Mouse (Mus musculus): ENCODE results near the gene Acvr1. TPM values are rescaled to one million over a fixed set of nuclear protein-coding genes. Genes with fewer than 3 reads are reported as not detected.

The Acvr1 gene
- polyA plus RNA-seq, 1 experiment = 5.0 TPM

GRCm38 (mm10) chr2:58485683-58486082 is 81.3 kb downstream of the Acvr1 start:
- H3K4me1 ChIP-seq (ENCODE audit: control insufficient read depth, insufficient read depth, insufficient read length, low read length) = peaks cover 23% of the 10 kb centered on the region
- H3K4me3 ChIP-seq (ENCODE audit: insufficient read depth, low read depth, low read length) = no peak overlapping the region
- no peak overlapping the region for H3K27ac ChIP-seq (replicated peaks; ENCODE audit: low read depth, low read length)

DNA sequence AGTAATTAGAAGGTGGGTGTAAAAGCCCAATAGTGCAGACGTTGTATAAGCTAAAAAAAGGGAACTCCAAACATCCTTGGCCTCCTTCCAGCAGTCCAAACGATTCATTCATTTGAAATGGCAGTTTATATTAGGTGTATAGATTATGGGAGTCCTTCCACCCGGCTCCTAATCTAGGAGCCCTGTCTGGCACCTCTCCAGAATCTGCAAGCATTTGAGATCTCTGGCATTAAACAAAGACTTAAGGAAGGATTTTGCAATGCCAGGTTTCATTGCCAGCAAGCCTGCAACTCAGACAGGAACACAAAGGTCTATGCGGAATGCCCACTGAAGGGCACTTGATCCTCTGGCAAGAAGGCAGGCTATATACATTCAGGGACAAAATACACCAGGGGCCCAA is 81.8 kb downstream of the Acvr1 start:
- peaks cover 22% of the 10 kb centered on the region for H3K4me1 ChIP-seq (ENCODE audit: control insufficient read depth, insufficient read depth, insufficient read length, low read length)
- no peak overlapping the region for H3K27ac ChIP-seq (replicated peaks; ENCODE audit: low read depth, low read length)
- no peak overlapping the region for H3K4me3 ChIP-seq (ENCODE audit: insufficient read depth, low read depth, low read length)

GRCm38 (mm10) chr2:58484284-58484965 is 82.5 kb downstream of the Acvr1 start:
- Histone ChIP-seq H3K4me1 (ENCODE audit: control insufficient read depth, insufficient read depth, insufficient read length, low read length) (peaks cover 19% of the 10 kb centered on the region), H3K4me3 (ENCODE audit: insufficient read depth, low read depth, low read length) (no peak overlapping the region), H3K27ac (replicated peaks; ENCODE audit: low read depth, low read length) (no peak overlapping the region)

DNA sequence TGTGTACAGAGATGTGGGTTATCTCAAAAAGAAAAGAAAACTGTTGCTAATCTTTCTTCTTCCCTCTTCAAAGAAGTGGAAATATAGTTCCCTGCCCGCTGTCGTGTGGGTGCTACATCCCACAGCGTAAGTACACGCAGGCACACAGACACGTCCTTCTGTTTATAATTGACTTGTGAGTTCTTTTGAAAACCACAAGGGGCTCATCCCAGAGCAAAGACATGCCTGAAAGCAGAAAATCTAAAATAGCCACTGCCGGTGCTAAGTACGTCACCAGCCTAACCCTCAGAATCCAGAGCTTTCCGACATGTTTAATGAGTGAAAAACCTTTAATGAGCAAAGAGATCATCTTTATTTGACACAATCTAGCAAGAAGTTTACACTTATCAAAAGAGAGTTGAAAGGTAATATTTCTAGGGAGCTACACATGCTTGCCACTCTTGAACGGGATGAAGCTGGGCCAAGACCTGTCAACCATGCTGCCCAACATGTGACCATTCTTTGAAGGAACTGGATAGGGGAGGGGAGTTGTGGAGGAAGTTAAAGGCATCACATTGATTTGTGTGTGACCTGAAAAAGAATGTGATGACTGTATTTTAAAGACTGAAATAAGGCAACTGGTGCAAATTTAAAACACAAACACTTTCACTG is 85.4 kb downstream of the Acvr1 start:
- Histone ChIP-seq H3K4me1 (ENCODE audit: control insufficient read depth, insufficient read depth, insufficient read length, low read length) (peaks cover 14% of the 10 kb centered on the region), H3K4me3 (ENCODE audit: insufficient read depth, low read depth, low read length) (no peak overlapping the region), H3K27ac (replicated peaks; ENCODE audit: low read depth, low read length) (no peak overlapping the region)

- Histone ChIP-seq H3K4me1 (ENCODE audit: control insufficient read depth, insufficient read depth, insufficient read length, low read length) (peaks cover 5% of the 10 kb centered on the region), H3K27ac (replicated peaks; ENCODE audit: low read depth, low read length) (no peak overlapping the region)
Measured at GRCm38 (mm10) chr2:58480764-58481163, 86.2 kb downstream of the Acvr1 start.

DNA sequence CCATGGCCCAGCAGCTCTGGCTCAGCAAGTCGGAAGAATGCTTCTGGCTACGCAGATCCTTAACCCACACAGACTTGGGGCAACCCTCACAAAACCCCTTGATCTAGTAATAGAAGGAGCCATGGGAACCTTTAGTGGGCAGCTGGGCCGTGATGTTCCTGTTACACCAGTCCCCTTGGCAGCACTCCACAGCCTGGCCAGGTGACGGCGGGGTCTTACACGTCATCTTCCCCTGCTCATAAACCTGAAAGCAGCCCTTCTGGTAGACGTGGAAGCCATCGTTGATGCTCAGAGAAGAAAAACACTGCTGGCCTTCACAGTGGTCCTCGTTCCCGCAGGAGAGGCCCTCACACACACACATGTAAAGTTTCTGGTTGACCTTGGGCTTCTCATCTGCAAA is 87.4 kb downstream of the Acvr1 start:
- no peak overlapping the region for H3K4me3 ChIP-seq (ENCODE audit: insufficient read depth, low read depth, low read length)
- H3K4me1 ChIP-seq (ENCODE audit: control insufficient read depth, insufficient read depth, insufficient read length, low read length) = no peaks in the 10 kb centered on the region
- H3K27ac ChIP-seq (replicated peaks; ENCODE audit: low read depth, low read length) = no peak overlapping the region

More at GRCm38 (mm10) chr2:58480764-58481163, 86.2 kb downstream of the Acvr1 start:
- H3K4me3 ChIP-seq (ENCODE audit: insufficient read depth, low read depth, low read length) = no peak overlapping the region

GRCm38 (mm10) chr2:58478144-58478543 is 88.8 kb downstream of the Acvr1 start:
- Histone ChIP-seq H3K27ac (replicated peaks; ENCODE audit: low read depth, low read length) (no peak overlapping the region), H3K4me3 (ENCODE audit: insufficient read depth, low read depth, low read length) (no peak overlapping the region), H3K4me1 (ENCODE audit: control insufficient read depth, insufficient read depth, insufficient read length, low read length) (no peaks in the 10 kb centered on the region)

GRCm38 (mm10) chr2:58476956-58477715 is 89.8 kb downstream of the Acvr1 start:
- H3K27ac ChIP-seq (replicated peaks; ENCODE audit: low read depth, low read length) = no peak overlapping the region
- no peaks in the 10 kb centered on the region for H3K4me1 ChIP-seq (ENCODE audit: control insufficient read depth, insufficient read depth, insufficient read length, low read length)

GRCm38 (mm10) chr2:58475578-58475977 is 91.4 kb downstream of the Acvr1 start:
- Histone ChIP-seq H3K4me3 (ENCODE audit: insufficient read depth, low read depth, low read length) (no peak overlapping the region), H3K27ac (replicated peaks; ENCODE audit: low read depth, low read length) (no peak overlapping the region), H3K4me1 (ENCODE audit: control insufficient read depth, insufficient read depth, insufficient read length, low read length) (peaks cover 2% of the 10 kb centered on the region; the same call in 1 of the 2 replicates)

More at GRCm38 (mm10) chr2:58476956-58477715, 89.8 kb downstream of the Acvr1 start:
- H3K4me3 ChIP-seq (ENCODE audit: insufficient read depth, low read depth, low read length) = no peak overlapping the region

GRCm38 (mm10) chr2:58470290-58470689 is 96.7 kb downstream of the Acvr1 start:
- H3K27ac ChIP-seq (replicated peaks; ENCODE audit: low read depth, low read length) = no peak overlapping the region
- H3K4me3 ChIP-seq (ENCODE audit: insufficient read depth, low read depth, low read length) = no peak overlapping the region
- H3K4me1 ChIP-seq (ENCODE audit: control insufficient read depth, insufficient read depth, insufficient read length, low read length) = peaks cover 2% of the 10 kb centered on the region; the same call in 1 of the 2 replicates

DNA sequence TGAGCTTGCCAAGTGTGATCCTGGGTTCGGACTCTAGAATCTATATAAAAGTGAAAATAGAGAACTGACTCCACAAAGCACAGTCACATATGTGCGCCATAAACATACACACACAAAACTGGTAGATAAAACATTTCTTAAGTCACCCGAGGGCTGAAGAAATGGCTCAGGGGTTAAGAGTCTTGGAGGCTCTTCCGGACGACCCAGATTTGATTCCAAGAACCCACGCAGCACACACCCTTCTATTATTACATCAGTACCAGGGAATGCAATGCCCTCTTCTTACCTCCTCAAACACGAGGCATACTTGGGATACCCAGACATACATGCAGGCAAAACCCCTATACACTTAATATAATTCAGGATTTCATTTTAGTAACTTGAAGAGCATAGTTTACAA is 97.1 kb downstream of the Acvr1 start, which contains the start of gene Gm17409:
Gene Gm17409, plus strand, starts transcription at position 301 of the 400 bp plus-strand sequence.
- H3K27ac ChIP-seq (replicated peaks; ENCODE audit: low read depth, low read length) = no peak within 1 kb of the TSS
- H3K4me1 ChIP-seq (ENCODE audit: control insufficient read depth, insufficient read depth, insufficient read length, low read length) = peaks cover 2% of the 10 kb centered on the region; the same call in 1 of the 2 replicates
- H3K4me3 ChIP-seq (ENCODE audit: insufficient read depth, low read depth, low read length) = no peak within 1 kb of the TSS

DNA sequence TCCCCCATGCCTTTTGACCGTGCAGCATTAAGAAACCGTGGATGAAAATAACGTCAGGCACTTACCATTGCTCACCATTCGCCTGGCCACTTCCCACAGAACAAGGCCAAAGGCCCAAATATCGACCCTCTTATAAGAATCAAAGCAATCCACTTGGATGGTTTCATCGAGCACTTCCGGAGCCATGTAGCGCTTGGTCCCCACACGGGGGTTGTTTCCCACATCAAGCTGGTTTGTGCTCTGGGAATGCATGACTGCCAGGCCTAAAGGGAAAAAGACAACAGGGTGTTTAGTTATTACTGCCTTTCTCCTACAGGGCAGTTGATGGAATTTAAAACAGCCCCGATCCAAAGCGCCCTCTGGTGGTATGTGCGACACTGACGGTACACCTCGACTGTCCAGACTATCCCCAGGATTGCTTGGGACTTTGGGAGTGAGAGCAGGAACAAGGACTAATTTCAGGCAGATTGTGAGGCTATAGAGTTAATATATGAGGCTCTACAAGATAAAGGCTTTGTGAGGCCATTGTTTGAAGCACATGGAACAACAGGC is 108.1 kb downstream of the Acvr1 start:
- Histone ChIP-seq H3K27ac (replicated peaks; ENCODE audit: low read depth, low read length) (no peak overlapping the region), H3K4me3 (ENCODE audit: insufficient read depth, low read depth, low read length) (no peak overlapping the region), H3K4me1 (ENCODE audit: control insufficient read depth, insufficient read depth, insufficient read length, low read length) (no peaks in the 10 kb centered on the region)

DNA sequence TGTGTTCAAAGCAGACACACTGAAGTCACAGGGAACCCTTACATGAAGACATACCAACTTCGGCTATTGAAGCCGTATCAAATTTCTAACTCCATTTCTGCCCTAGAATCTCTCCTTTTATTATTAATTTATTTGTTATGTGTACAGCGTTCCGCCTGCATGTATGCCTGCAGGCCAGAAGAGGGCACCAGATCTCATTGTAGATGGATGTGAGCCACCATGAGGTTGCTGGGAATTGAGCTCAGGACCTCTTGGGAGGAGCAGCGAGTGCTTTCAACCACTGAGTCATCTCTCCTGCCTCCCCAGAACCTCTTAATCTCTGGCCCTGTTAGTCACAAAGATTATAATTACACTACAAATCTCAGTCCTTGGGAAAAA is 109.5 kb downstream of the Acvr1 start:
- Histone ChIP-seq H3K4me1 (ENCODE audit: control insufficient read depth, insufficient read depth, insufficient read length, low read length) (no peaks in the 10 kb centered on the region), H3K4me3 (ENCODE audit: insufficient read depth, low read depth, low read length) (no peak overlapping the region), H3K27ac (replicated peaks; ENCODE audit: low read depth, low read length) (no peak overlapping the region; the same call in 1 of the 2 replicates)

DNA sequence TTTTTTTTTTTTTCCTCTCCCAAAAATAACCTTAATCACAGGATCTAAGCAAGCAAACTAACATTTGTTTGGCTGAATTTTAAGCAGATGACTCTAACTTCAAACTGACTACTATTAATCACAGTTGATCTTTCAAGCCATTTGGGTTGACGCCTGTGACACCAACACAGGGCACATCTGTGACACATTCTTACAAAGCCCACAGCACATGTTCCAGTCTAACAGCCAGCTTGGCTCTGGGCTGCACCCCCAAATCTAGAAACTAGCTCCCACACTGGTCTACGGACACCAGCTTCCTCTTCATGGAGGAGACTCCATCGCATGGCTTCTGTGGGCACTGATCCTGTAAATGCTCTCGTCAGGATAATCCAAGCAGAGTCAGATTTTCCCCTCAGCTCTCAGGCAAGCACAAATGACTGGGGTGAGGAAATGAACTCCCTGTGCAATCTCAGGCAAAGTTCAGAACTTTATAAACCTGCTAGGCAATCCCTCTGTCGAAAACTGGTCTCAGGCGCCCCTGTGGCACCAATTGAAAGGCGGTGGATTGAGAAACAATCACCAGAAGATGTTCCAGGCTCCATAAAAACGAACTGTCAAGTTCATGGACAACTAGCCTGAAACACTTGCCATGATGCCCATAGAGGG is 110.0 kb downstream of the Acvr1 start:
- Histone ChIP-seq H3K4me1 (ENCODE audit: control insufficient read depth, insufficient read depth, insufficient read length, low read length) (no peaks in the 10 kb centered on the region), H3K4me3 (ENCODE audit: insufficient read depth, low read depth, low read length) (no peak overlapping the region), H3K27ac (replicated peaks; ENCODE audit: low read depth, low read length) (peak overlapping the region; percentile 57)

All from brown adipose tissue, adult 24 weeks (tissue).